Mouse (Mus musculus): ENCODE data around the gene Luc7l3. TPM values are rescaled to one million over a fixed set of nuclear protein-coding genes. Genes with fewer than 3 reads are reported as not detected.

Luc7l3 gene
- total and polyA plus RNA-seq, 3 experiments: 47.3 to 90.5 (median 54.7) TPM

DNA sequence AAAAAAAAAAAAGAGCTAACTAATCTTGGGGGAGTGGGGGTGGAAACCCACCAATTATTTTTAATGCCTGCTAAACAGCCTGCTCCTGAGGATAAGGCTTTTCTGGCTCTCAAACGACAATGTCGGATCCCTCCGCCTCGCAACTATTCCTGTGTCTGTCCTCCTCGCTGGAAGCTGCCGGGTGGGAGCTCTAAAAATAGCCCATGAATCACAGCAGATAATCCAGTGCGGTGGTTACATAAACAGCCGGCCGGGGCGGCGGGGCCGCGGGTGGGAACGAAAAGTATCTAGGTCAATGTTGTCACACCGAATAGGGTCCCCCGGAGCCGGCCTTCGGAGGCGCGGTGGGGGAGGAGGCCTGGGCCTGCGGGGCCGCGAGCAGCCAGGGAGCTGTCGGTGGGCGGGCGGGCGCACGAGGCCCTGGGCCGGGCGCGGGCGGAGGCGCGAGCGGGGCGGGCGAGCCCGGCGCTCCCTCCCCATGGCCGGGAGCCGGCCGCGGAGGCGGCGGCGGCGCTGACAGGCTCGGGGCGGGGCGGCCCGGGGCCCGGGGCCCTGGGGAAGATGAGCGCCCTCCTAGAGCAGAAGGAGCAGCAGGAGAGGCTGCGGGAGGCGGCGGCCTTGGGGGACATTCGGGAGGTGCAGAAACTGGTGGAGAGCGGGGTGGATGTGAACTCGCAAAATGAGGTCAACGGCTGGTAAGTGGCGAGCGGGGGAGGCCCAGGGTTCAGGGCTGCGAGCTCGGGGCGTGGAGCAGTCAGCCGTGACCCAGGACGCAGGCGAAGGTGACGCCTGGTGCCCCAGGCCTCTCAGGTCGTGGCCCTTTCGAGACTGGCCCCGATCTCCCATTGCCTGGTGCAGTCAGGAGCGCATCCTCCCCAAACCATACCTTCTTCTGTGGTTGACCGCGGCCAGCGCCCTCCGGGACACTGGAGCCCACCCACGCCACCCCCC, 6.2 kb upstream of the Luc7l3 start, which contains the start of gene Ankrd40 (continued):
- TF ChIP-seq MAFK (IDR thresholded peaks at IDR 0.05; ENCODE audit: borderline replicate concordance, low read depth, low read length) (no peak; the same call in 1 of the 2 replicates), ZKSCAN1 (IDR thresholded peaks at IDR 0.05; ENCODE audit: low read depth, low read length) (no peak), MAX (IDR thresholded peaks at IDR 0.05; ENCODE audit: low read length) (peak; percentile 69), RCOR1 (IDR thresholded peaks at IDR 0.05; ENCODE audit: low read depth, low read length) (peak; percentile 98), SMC3 (IDR thresholded peaks at IDR 0.05; ENCODE audit: low read depth, low read length) (no peak; the same call in 1 of the 2 replicates), CHD2 (IDR thresholded peaks at IDR 0.05; ENCODE audit: low read length) (peak; percentile 46; the same call in 1 of the 2 replicates), MXI1 (IDR thresholded peaks at IDR 0.05; ENCODE audit: low read depth, low read length) (peak; percentile 91), CHD1 (IDR thresholded peaks at IDR 0.05; ENCODE audit: low read depth, low read length) (no peak; the same call in 1 of the 2 replicates), CTCF (IDR thresholded peaks at IDR 0.05 in 2 of 3, conservative IDR thresholded peaks at IDR 0.05 in 1 of 3; ENCODE audit: control insufficient read depth in 1 of 3, insufficient read depth in 1 of 3, low read depth in 2 of 3, low read length in 3 of 3, poor library complexity in 1 of 3, severe bottlenecking in 1 of 3) (peak in 1 of 3 experiments; percentile 2; a peak in 1 of 6 replicates), POLR2AphosphoS2 (IDR thresholded peaks at IDR 0.05; ENCODE audit: low read length) (no peak), TCF12 (IDR thresholded peaks at IDR 0.05; ENCODE audit: low read depth, low read length) (peak; percentile 83), BHLHE40 (IDR thresholded peaks at IDR 0.05; ENCODE audit: borderline replicate concordance, low read depth, low read length) (no peak), KAT2A (conservative IDR thresholded peaks at IDR 0.05; ENCODE audit: low read depth, low read length) (peak; percentile 67; the same call in 1 of the 2 replicates), ZMIZ1 (IDR thresholded peaks at IDR 0.05; ENCODE audit: low read depth, low read length) (peak; percentile 59; the same call in 1 of the 2 replicates), JUND (IDR thresholded peaks at IDR 0.05; ENCODE audit: low read depth, low read length) (no peak), MYC (IDR thresholded peaks at IDR 0.05; ENCODE audit: low read depth, low read length) (no peak), POLR2A (IDR thresholded peaks at IDR 0.05; ENCODE audit: control insufficient read depth in 1 of 2, insufficient read depth in 1 of 2, low read depth in 1 of 2, low read length in 2 of 2, poor library complexity in 1 of 2) (peak; percentile 66 to 72; a peak in 3 of 4 replicates), GATA1 (IDR thresholded peaks at IDR 0.05; ENCODE audit: low read depth, low read length) (peak; percentile 63; the same call in 1 of the 2 replicates), TBP (IDR thresholded peaks at IDR 0.05; ENCODE audit: low read depth, low read length) (peak; percentile 80), RAD21 (IDR thresholded peaks at IDR 0.05; ENCODE audit: low read depth, low read length) (no peak), MEF2A (IDR thresholded peaks at IDR 0.05; ENCODE audit: extremely low read depth, insufficient replicate concordance, low read depth, low read length, poor library complexity, severe bottlenecking) (peak; percentile 98), POLR2AphosphoS5 (IDR thresholded peaks at IDR 0.05; ENCODE audit: borderline replicate concordance, low read depth, low read length) (no peak), MAZ (IDR thresholded peaks at IDR 0.05; ENCODE audit: low read depth, low read length) (peak; percentile 89)

Data from MEL (cell line).